Mouse (Mus musculus) hindbrain, embryonic 14.5 days (tissue): Measurements from ENCODE around the gene Olfr1138. TPM values are rescaled to one million over a fixed set of nuclear protein-coding genes. Genes with fewer than 3 reads are reported as not detected.

Experiments
- ATAC-seq: fragments of 200-750 bp; cut with Nextera tagmentation; 2 replicates; pipeline ENCODE4 v1.8.0; 2017; ENCODE audit warnings: moderate number of reproducible peaks, mild to moderate bottlenecking, moderate TSS enrichment, moderate library complexity; ENCODE audit not compliant: low FRiP score
- DNase-seq: peaks from one replicate; pipeline ENCODE4 v3.0.0-alpha.2; 2015; ENCODE audit warnings: low spot score
- H3K27ac ChIP-seq: fragments of 300-500 bp; sonication (generic); 2 replicates; pipeline ENCODE4 v1.5.1; 2014; ENCODE audit warnings: mild to moderate bottlenecking, moderate library complexity
- H3K27me3 ChIP-seq: fragments of 300-500 bp; sonication (generic); 2 replicates; pipeline ENCODE4 v1.6.1; 2014; ENCODE audit warnings: mild to moderate bottlenecking, low read length, mixed read lengths; ENCODE audit not compliant: control insufficient read depth, insufficient read depth
- H3K36me3 ChIP-seq: fragments of 300-500 bp; sonication (generic); replicated peaks from 2 replicates; pipeline ENCODE4 v1.6.1; 2014; ENCODE audit not compliant: control insufficient read depth, insufficient read depth
- H3K4me1 ChIP-seq: fragments of 300-500 bp; sonication (generic); replicated peaks from 2 replicates; pipeline ENCODE4 v1.6.1; 2014; ENCODE audit warnings: antibody characterized with exemption, low read length, mixed read lengths; ENCODE audit not compliant: control insufficient read depth, insufficient read depth
- H3K4me2 ChIP-seq: fragments of 300-500 bp; sonication (generic); replicated peaks from 2 replicates; pipeline ENCODE4 v1.6.1; 2014; ENCODE audit warnings: mild to moderate bottlenecking, moderate library complexity
- H3K4me3 ChIP-seq: fragments of 300-500 bp; sonication (generic); replicated peaks from 2 replicates; pipeline ENCODE4 v1.5.1; 2014; ENCODE audit warnings: mild to moderate bottlenecking, low read length
- H3K9ac ChIP-seq: fragments of 300-500 bp; sonication (generic); 2 replicates; pipeline ENCODE4 v1.6.1; 2014
- H3K9me3 ChIP-seq: fragments of 300-500 bp; sonication (generic); 2 replicates; pipeline ENCODE4 v1.6.1; 2016; ENCODE audit warnings: low read length; ENCODE audit not compliant: control insufficient read depth
- WGBS: fragments of 180-500 bp; shearing (Covaris S2); extraction: QIAGEN DNeasy Blood & Tissue Kit; methylation state at CpG from one replicate; pipeline ENCODE4 v1.1.7; 2014; 5-methylcytosine and 5-hydroxymethylcytosine counted together
- polyA plus RNA-seq: library from polyadenylated mRNA; unstranded; fragments of >200 nt; fragmentation: Nextera tagmentation; extraction: Ambion mirVana; gene quantifications from 2 replicates; pipeline ENCODE4 v1.2.1, GENCODE M21; 2014

The Olfr1138 gene
- polyA plus RNA-seq: not detected in 2 replicates

GRCm38 (mm10) chr2:87739878-87740277 lies at the start of gene Olfr1138:
Gene Olfr1138, minus strand, starts transcription at chr2:87739978.
- H3K9me3 ChIP-seq: no peaks in the 10 kb centered on the region

GRCm38 (mm10) chr2:87779183-87779582 lies 39.4 kb upstream of the Olfr1138 start, which contains the start of gene Olfr152:
Gene Olfr152, plus strand, starts transcription at chr2:87779483.
- Histone ChIP-seq H3K36me3 (no peaks in the 10 kb centered on the region), H3K9me3 (no peaks in the 10 kb centered on the region), H3K9ac (no peak within 1 kb of the TSS), H3K4me2 (no peak within 1 kb of the TSS), H3K27ac (no peak within 1 kb of the TSS), H3K4me1 (no peaks in the 10 kb centered on the region), H3K27me3 (no peaks in the 10 kb centered on the region), H3K4me3 (no peak within 1 kb of the TSS)
- no peak for DNase-seq
- WGBS: 80% methylated on average over 4 of the region's 4 CpGs
- ATAC-seq: no peak

More at GRCm38 (mm10) chr2:87739878-87740277, at the start of gene Olfr1138:
- H3K36me3 ChIP-seq: no peaks in the 10 kb centered on the region
- no peak within 1 kb of the TSS for H3K27ac ChIP-seq
- H3K27me3 ChIP-seq: no peaks in the 10 kb centered on the region
- DNase-seq: no peak
- H3K4me2 ChIP-seq: no peak within 1 kb of the TSS
- H3K4me3 ChIP-seq: no peak within 1 kb of the TSS
- no peak for ATAC-seq
- WGBS: 85% methylated on average over 1 of the region's 1 CpGs
- no peak within 1 kb of the TSS for H3K9ac ChIP-seq
- H3K4me1 ChIP-seq: no peaks in the 10 kb centered on the region

GRCm38 (mm10) chr2:87776143-87776542 lies 36.4 kb upstream of the Olfr1138 start:
- 55% methylated on average over 1 of the region's 1 CpGs for WGBS
- ATAC-seq: no peak
- no peak for DNase-seq

GRCm38 (mm10) chr2:87753891-87754290 lies 14.1 kb upstream of the Olfr1138 start, which contains the start of gene Olfr1141:
Gene Olfr1141, minus strand, starts transcription at chr2:87753991.
- H3K36me3 ChIP-seq: no peaks in the 10 kb centered on the region
- ATAC-seq (no peak), DNase-seq (no peak)
- no peak within 1 kb of the TSS for H3K4me3 ChIP-seq
- no peak within 1 kb of the TSS for H3K27ac ChIP-seq
- WGBS: 82% methylated on average over 1 of the region's 1 CpGs
- no peaks in the 10 kb centered on the region for H3K9me3 ChIP-seq
- no peaks in the 10 kb centered on the region for H3K27me3 ChIP-seq
- H3K4me2 ChIP-seq: no peak within 1 kb of the TSS
- no peaks in the 10 kb centered on the region for H3K4me1 ChIP-seq
- no peak within 1 kb of the TSS for H3K9ac ChIP-seq

More at GRCm38 (mm10) chr2:87776143-87776542, 36.4 kb upstream of the Olfr1138 start:
- H3K9me3 ChIP-seq: no peaks in the 10 kb centered on the region
- no peak overlapping the region for H3K4me3 ChIP-seq
- H3K27me3 ChIP-seq: no peaks in the 10 kb centered on the region
- no peak overlapping the region for H3K4me2 ChIP-seq
- H3K36me3 ChIP-seq: no peaks in the 10 kb centered on the region
- no peak overlapping the region for H3K27ac ChIP-seq
- no peaks in the 10 kb centered on the region for H3K4me1 ChIP-seq
- H3K9ac ChIP-seq: no peak overlapping the region

- DNase-seq (no peak), ATAC-seq (no peak)
- Histone ChIP-seq H3K9ac (no peak within 1 kb of the TSS), H3K27ac (no peak within 1 kb of the TSS), H3K27me3 (no peaks in the 10 kb centered on the region), H3K4me1 (no peaks in the 10 kb centered on the region), H3K4me2 (no peak within 1 kb of the TSS), H3K36me3 (no peaks in the 10 kb centered on the region), H3K9me3 (no peaks in the 10 kb centered on the region), H3K4me3 (no peak within 1 kb of the TSS)
- 78% methylated on average over 3 of the region's 3 CpGs for WGBS
Observed at GRCm38 (mm10) chr2:87743452-87743851, 3.7 kb upstream of the Olfr1138 start, which contains the start of gene Olfr1140. Gene Olfr1140, plus strand, starts transcription at chr2:87743752.

- Histone ChIP-seq H3K9me3 (no peaks in the 10 kb centered on the region), H3K27ac (no peak within 1 kb of the TSS), H3K4me3 (no peak within 1 kb of the TSS), H3K36me3 (no peaks in the 10 kb centered on the region), H3K27me3 (no peaks in the 10 kb centered on the region), H3K4me2 (no peak within 1 kb of the TSS), H3K9ac (no peak within 1 kb of the TSS), H3K4me1 (no peaks in the 10 kb centered on the region)
- ATAC-seq (no peak), DNase-seq (no peak)
Observed at GRCm38 (mm10) chr2:87713079-87713478, 26.7 kb downstream of the Olfr1138 start, which contains the start of gene Olfr1137. Gene Olfr1137, minus strand, starts transcription at chr2:87713179.

- no peak within 1 kb of the TSS for H3K4me3 ChIP-seq
- no peak within 1 kb of the TSS for H3K9ac ChIP-seq
- no peaks in the 10 kb centered on the region for H3K9me3 ChIP-seq
- no peaks in the 10 kb centered on the region for H3K4me1 ChIP-seq
- H3K27me3 ChIP-seq: no peaks in the 10 kb centered on the region
- H3K36me3 ChIP-seq: no peaks in the 10 kb centered on the region
- H3K27ac ChIP-seq: no peak within 1 kb of the TSS
- no peak within 1 kb of the TSS for H3K4me2 ChIP-seq
- ATAC-seq: no peak
- no peak for DNase-seq
Observed at GRCm38 (mm10) chr2:87693847-87694246, 45.9 kb downstream of the Olfr1138 start, which contains the start of gene Olfr1136. Gene Olfr1136, minus strand, starts transcription at chr2:87693947.

Other genes with a start within 250 kb of the Olfr1138 start
- gene Pramel7, start 242.9 kb downstream of the Olfr1138 start, polyA plus RNA-seq: not detected in 2 replicates
- not detected in 2 replicates for gene Pramel6, start 233.4 kb downstream of the Olfr1138 start, polyA plus RNA-seq
- not detected in 2 replicates for gene Olfr153, start 208.2 kb downstream of the Olfr1138 start, polyA plus RNA-seq
- not detected in 2 replicates for gene Olfr1128, start 194.4 kb downstream of the Olfr1138 start, polyA plus RNA-seq
- gene Olfr1129, start 166.1 kb downstream of the Olfr1138 start, polyA plus RNA-seq: not detected in 2 replicates
- not detected in 2 replicates for gene Olfr1130, start 133.8 kb downstream of the Olfr1138 start, polyA plus RNA-seq
- gene Olfr1131, start 112.9 kb downstream of the Olfr1138 start, polyA plus RNA-seq: not detected in 2 replicates
- not detected in 2 replicates for gene Olfr1132, start 102.4 kb downstream of the Olfr1138 start, polyA plus RNA-seq
- gene Olfr1133, start 92.6 kb downstream of the Olfr1138 start, polyA plus RNA-seq: not detected in 2 replicates
- gene Olfr1134, start 81.5 kb downstream of the Olfr1138 start, polyA plus RNA-seq: not detected in 2 replicates
- not detected in 2 replicates for gene Olfr1135, start 66.3 kb downstream of the Olfr1138 start, polyA plus RNA-seq
- gene Olfr1136, start 46.0 kb downstream of the Olfr1138 start, polyA plus RNA-seq: not detected in 2 replicates
- not detected in 2 replicates for gene Olfr1137, start 26.8 kb downstream of the Olfr1138 start, polyA plus RNA-seq
- not detected in 2 replicates for gene Olfr1140, start 3.8 kb upstream of the Olfr1138 start, polyA plus RNA-seq
- not detected in 2 replicates for gene Olfr1141, start 14.0 kb upstream of the Olfr1138 start, polyA plus RNA-seq
- gene Olfr152, start 39.5 kb upstream of the Olfr1138 start, polyA plus RNA-seq: not detected in 2 replicates
- not detected in 2 replicates for gene Olfr1143, start 60.6 kb upstream of the Olfr1138 start, polyA plus RNA-seq
- not detected in 2 replicates for gene Olfr1145, start 69.8 kb upstream of the Olfr1138 start, polyA plus RNA-seq
- not detected in 2 replicates for gene Olfr1148, start 90.6 kb upstream of the Olfr1138 start, polyA plus RNA-seq
- not detected in 2 replicates for gene Olfr1150-ps1, start 104.0 kb upstream of the Olfr1138 start, polyA plus RNA-seq
- gene Olfr1151, start 115.9 kb upstream of the Olfr1138 start, polyA plus RNA-seq: not detected in 2 replicates
- not detected in 2 replicates for gene Olfr1152, start 126.5 kb upstream of the Olfr1138 start, polyA plus RNA-seq
- gene Olfr1153, start 155.0 kb upstream of the Olfr1138 start, polyA plus RNA-seq: not detected in 2 replicates
- not detected in 2 replicates for gene Olfr1154, start 165.2 kb upstream of the Olfr1138 start, polyA plus RNA-seq
- gene Olfr1155, start 205.2 kb upstream of the Olfr1138 start, polyA plus RNA-seq: not detected in 2 replicates
- gene Olfr1156, start 213.1 kb upstream of the Olfr1138 start, polyA plus RNA-seq: not detected in 2 replicates
- not detected in 2 replicates for gene Olfr1157, start 228.3 kb upstream of the Olfr1138 start, polyA plus RNA-seq
- gene Olfr74, start 234.7 kb upstream of the Olfr1138 start, polyA plus RNA-seq: not detected in 2 replicates